Mouse (Mus musculus) natural killer cell, adult 2 months (primary cell): ENCODE data around the gene Dhrs3.

Source experiments
- DNase-seq, 2 experiments: peaks; one replicate each; pipeline ENCODE4 v3.0.0; 2022; ENCODE audit warnings: low spot score in 2 of 2

Gene Dhrs3

GRCm38 (mm10) chr4:144892133-144892936, at the start of gene Dhrs3:
Gene Dhrs3 (plus strand): TSS chr4:144892827.
- DNase-seq: peak; percentile 72 to 84

DNA sequence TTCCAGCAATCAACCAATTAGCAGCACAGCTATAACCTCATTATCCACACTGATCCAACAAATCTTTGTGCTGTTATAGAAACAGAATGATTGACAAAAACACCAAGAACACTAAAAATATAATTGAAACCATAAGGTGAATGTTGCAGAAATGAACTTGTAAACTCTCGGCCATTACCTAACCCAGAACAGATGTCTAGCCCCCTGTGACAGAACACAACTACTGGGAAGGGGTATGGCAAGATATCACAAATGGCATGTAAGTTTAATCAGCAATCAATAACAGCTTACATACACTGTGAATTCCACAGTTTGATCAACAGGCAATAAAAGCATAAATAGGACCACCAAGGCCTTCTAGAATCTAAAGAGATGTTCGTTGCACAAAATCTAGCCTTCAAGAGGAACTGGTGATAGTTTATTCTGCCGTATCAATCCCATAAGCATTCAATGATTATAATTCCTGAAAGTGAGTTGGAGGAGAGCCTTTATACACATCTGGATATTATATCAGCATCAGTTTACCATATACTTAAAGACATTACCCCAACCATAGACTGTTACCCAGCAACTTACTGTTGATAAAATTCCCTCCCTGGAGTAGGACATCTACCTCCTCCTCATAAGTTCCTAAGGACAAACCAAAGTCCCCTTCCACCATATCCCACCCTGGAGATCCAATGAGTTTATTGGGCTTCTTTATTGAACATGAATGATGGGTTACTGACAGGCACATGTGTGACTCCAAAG, 30.7 kb upstream of the Dhrs3 start:
- no peak for DNase-seq

DNA sequence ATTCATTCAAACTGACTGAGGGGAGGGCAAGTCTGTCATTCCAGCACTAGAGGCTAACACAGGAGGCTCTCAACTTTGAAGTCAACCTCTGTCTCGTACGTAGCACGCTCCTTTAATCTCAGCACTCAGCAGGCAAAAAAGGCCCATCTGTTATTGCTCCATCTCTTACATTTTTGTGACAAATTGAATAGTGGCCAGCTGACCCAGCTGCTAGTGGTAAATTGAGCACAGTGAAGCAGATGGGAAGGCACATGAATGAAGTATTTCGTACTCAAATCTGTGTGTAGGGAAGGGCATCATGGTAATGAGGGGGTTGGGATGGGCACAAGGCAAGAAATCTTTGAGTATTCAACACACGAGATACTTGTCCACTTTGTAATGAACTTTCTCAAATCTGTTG, 24.7 kb upstream of the Dhrs3 start:
- no peak for DNase-seq

DNA sequence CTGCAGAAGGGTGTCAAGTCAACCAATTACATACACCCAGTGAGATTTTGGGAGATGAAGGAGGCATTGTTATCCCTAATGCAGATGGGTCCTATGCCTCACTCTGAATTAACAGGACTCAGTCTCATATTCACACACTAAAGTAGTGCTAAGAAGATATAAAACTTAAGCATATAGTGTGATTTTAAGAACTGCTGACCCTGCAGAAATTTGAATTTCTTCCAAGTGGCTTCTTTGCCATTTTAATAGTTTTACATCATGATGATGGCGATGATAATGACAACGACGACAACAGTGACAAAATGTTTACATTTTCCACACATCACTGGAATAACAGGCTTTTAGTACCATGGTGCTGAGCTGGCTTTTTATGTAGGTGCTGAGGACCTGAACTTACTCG, 24.0 kb upstream of the Dhrs3 start:
- DNase-seq: no peak

GRCm38 (mm10) chr4:144872905-144873304, 19.7 kb upstream of the Dhrs3 start:
- DNase-seq: no peak

GRCm38 (mm10) chr4:144875576-144876093, 17.0 kb upstream of the Dhrs3 start:
- no peak for DNase-seq

DNA sequence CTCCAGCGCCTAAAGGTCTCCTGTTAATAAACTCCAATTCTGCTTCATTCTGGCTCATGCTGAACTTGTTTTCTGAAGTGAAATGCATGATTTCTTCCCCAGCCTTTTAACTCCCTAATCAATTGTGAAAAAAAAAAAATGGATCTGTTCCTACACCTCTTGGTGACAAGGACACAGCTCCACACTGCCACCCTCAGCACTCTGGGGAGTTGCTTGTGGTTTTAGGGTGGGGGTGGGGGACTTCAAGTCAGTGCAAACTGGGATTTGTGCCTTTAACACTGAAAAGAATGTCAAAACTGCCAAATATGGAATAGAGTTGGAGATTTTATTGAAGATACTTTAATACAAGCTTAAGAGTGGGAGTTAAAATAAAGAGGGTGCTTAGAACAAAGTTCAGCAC, 13.1 kb upstream of the Dhrs3 start:
- no peak for DNase-seq

DNA sequence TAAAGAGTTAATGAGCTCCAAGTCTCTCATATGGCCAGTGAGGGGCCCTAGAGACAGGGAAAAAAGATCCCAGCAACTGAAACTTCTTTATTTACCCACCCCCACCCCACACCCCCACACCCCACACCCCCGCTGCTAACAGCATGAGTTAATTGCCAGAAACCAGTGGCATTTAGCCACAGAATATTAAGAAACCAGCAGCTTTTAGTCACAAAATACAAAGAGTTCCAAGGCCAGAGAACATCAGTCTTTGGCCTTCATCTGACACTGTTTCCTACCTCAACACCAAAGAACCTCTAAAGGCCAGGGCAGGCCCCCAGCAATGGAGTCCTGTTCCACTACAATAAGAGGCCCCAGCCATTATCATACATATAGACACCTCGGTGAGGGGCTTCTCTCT, 11.3 kb upstream of the Dhrs3 start:
- no peak for DNase-seq

DNA sequence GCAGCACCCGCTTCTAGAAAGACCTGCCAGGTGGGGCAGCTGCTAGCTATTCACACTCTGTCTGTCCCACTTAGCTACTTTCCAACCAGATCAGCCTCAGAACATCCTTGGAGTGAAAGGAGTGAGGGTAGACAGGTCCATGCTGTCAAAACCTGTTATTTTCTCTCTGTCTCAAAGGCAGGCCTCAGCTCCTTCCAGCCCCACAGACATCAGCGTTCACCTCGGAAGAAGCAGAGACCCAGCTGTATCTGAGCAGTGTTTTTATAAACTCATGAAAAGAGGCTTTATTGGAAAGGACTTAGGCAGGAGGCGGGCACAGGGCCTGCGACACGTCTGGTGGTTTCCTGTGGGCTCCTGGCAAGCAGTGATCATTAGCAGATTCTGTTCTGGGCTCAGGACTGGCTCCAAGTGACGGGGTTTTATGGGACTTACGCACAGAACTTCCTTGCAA, 9.7 kb upstream of the Dhrs3 start:
- no peak for DNase-seq

DNA sequence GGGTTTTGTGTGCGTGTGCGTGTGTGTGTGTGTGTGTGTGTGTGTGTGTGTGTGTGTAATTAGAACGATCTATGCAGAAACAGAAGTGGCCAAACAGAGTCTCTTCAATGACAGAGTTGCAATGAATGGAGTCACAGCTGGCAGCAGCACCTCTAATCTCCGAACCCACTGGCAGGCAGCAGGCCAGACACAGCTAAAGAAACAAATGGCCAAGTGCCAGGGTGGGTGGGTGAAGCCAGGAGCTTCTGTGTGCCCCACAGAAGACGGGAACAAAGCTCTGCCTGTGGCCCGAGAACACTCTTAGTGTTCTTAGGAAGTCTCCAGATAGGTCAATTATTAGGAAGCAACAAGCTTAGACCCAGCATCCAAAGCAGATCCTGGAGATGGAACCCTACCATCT, 6.2 kb upstream of the Dhrs3 start:
- no peak for DNase-seq

- DNase-seq: no peak
These were observed 3.9 kb upstream of the Dhrs3 start for GRCm38 (mm10) chr4:144888750-144889149.

DNA sequence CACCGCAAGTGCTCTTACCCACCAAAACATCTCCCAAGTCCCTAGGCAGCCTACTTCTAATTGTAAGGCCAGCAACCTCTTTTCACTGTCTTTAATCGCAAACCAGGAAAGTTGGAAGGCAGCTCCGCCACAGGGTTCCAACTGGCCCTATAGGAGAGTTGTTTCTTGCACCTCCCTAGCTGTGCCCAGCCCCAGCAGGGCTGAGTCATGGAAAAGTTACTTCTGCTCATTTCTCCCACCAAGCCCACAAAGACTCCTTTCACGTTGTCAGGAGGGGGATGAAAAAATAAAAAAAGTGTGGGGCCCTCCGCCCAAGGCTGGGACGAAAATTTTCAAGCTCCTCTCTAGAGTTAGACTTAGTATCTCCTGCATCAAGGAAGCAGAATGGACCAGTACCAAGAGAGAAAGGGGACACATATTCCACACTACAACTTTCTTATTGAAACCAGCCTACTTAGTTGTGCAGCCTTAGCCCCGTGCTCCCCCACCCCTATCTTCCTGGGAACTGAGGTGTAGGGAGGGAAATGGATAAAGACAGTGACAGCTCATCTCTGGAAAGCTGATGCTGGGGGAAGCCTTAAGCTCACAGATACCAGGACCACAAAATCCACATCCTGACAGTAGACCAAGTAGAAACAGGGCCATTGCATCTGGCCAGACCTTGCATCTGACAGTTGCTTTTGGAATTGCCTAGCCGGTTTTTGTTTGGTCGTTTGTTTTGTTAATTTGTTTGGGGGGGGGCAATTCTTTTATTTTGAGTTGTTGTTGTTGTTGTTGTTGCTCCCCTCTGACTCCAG, 2.9 kb upstream of the Dhrs3 start:
- no peak for DNase-seq

- DNase-seq: peak; percentile 56 to 59
These were observed 1.9 kb upstream of the Dhrs3 start for GRCm38 (mm10) chr4:144890690-144891120.

DNA sequence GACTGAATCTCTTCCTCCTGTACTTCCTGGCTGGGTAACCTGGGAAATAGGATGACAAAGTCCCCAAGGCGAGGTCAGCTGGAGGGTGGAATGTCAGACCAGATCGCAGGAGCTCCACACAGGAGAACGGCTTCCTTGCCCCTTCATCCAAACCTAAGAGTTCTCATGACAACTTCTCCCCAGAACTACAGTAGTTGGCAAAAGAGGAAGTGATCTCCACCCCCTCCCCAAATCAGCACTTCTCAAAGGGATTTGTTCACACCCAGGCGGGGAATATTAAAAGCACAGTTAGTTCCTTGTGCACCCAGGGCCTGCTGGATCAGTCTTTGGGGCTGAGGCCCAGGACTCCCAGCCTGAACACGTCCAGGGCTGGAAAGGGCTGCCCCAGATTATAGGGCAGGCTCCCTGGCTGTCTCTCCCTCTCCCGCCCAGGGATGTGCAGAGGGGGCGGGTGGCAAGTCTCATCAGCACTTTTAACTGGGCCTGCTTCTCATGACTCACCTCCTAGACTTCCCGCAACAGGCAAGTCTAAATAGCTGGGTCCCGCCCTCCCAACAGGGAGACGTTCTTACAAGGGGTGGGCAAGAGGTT, 1.4 kb upstream of the Dhrs3 start:
- no peak for DNase-seq

DNA sequence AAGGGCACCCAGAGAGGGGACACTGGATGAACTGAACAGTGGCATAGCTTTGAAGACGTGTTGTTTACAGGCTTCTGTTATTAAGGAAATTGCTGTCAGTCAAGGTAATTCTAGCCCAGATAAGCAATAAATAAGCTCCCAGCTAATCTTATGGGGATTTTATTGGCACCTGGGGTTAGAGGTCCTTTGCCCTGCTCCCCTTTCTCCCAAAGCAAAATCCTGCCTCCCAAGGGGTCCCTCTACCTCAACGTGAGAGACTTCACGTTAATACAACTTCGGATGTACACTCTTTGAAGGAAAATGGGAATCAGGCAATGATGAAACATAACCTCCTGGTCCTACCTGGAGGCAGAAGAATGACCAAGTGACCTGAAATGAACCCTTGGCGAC, 889 bp upstream of the Dhrs3 start:
- DNase-seq: no peak

- no peak for DNase-seq
These were observed 278 bp downstream of the Dhrs3 start for GRCm38 (mm10) chr4:144892937-144893272.

GRCm38 (mm10) chr4:144893561-144894486, 1.2 kb downstream of the Dhrs3 start:
- peak; percentile 47 to 48 for DNase-seq

DNA sequence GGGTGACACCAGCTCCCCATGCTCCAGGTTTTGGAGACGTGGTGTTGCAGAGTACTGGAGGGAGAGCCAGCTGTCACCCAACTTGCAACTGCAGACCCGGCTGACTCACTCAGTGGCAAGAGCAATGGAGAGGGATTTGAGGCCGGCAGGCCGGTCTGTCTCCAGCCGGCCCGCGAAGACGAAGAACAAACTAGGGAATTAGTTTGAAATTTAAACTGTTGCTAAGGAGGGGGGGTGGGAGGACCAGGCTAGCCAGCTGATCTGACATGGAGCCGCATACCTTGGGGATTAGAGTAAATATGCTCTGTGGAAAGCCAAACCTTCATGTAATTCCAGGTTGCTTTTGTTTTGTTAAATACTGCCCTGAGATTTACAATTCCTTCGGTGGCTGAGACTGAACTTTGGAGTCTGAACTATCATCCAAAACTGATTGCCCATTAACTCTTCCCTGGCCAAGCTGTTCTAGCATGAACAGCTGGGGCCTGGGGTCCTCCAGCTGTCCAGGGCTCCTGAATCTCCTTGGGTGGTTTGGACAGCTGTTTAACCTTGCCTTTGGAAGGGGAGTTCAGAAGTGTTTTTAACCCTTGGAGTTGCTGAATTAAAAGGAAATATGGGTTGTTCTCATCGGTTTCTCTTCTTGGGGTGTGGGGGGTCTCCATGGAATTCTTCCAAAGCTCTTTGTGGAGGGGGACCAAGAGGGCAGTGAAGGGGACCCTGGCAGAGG, 2.0 kb downstream of the Dhrs3 start:
- DNase-seq: no peak

DNA sequence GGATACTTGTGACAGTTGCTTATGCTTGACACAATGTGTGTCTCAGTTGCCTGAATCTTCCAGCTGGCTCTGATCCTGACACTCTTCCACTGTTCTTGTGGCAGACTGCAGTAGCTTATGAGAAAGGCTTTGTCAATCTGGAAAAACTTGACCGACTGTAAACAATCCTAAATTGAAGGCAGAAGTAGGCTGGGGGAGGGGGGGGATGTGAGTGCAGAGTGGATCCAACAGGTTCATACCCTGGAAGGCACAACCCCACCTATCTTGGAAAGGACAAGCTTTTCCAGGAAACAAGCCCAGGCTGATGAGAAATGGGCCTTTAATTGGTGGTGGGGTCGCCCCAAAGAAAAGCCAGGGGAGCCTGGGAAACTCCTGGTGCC, 2.6 kb downstream of the Dhrs3 start:
- no peak for DNase-seq

GRCm38 (mm10) chr4:144896321-144896720, 3.7 kb downstream of the Dhrs3 start:
- DNase-seq: no peak
